Mouse (Mus musculus): ENCODE results near the gene Myl7. TPM values are rescaled to one million over a fixed set of nuclear protein-coding genes. Genes with fewer than 3 reads are reported as not detected.

Myl7 gene
- polyA plus RNA-seq, 1 experiment from 2014 or later, result 1.7 TPM

DNA sequence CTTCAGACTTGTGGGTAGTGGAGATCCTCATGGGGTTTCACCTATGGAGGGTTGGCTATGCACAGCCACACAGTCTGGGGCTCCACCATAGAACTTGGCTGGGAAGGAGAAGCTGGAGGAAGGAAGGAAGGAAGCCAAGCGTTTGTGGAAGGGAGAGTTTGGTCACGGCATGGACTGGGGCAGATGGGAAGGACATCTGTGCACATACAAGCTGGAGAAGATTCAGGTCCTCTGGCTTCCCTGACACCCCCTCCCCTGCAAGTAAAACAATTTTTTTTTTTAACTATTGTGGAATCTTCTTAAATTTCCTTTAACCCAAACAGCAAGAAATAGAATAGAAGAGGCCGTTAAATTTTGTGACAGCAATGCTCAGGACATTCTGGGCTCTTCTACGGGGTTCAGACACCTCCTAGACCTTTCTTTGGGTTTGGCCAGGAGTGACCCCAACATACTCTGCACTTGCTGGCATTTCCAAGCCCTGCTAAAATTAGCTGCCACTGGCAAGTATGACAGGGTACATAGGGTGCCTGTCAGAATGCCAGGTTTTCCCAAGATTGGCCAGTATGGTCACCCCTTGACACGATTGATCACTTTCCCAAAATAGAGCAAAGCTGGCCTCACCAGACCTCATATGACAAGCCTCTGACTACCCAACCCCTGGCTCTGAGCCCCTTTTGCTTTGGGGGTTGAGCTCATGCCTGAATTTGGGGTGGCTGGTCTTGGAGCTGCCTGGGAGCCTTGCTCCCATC, 17.0 kb upstream of the Myl7 start:
- Histone ChIP-seq H3K4me3 (no peak overlapping the region), H3K27ac (no peak overlapping the region), H3K4me1 (no peaks in the 10 kb centered on the region), H3K9me3 (replicated peaks) (no peaks in the 10 kb centered on the region), H3K4me2 (replicated peaks) (no peak overlapping the region), H3K9ac (no peak overlapping the region), H3K36me3 (no peaks in the 10 kb centered on the region), H3K27me3 (no peaks in the 10 kb centered on the region)
- WGBS, result 79% methylated on average over 5 of the region's 5 CpGs
- ATAC-seq (ENCODE audit: low FRiP score), result no peak

- WGBS, result 59% methylated on average over 5 of the region's 5 CpGs
- Histone ChIP-seq H3K9me3 (replicated peaks) (no peaks in the 10 kb centered on the region), H3K9ac (no peak overlapping the region), H3K4me3 (no peak overlapping the region), H3K4me2 (replicated peaks) (no peak overlapping the region), H3K27ac (no peak overlapping the region), H3K36me3 (no peaks in the 10 kb centered on the region), H3K27me3 (no peaks in the 10 kb centered on the region), H3K4me1 (no peaks in the 10 kb centered on the region)
- ATAC-seq (ENCODE audit: low FRiP score), result no peak
These were observed 16.4 kb upstream of the Myl7 start for GRCm38 (mm10) chr11:5914940-5915339.

DNA sequence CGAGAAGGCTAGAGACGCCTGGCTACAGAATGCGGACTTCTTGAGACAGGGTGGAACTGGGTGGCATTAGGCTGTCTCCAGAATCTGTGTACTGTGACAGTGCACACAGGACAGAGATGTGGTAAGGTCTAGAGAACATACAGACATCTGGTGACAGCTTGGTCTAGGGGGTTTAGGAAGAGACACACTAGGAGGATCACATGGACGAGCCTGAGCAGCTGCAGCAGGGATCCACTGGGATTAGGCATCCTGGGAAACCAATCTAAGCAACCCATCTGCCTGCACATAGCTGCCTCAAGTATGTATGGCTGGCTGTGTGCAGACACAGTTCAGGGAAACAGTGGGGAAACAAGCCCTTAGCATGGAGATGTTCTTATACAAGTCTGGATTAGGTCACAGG, 15.4 kb upstream of the Myl7 start:
- no peak for ATAC-seq (ENCODE audit: low FRiP score)
- Histone ChIP-seq H3K27ac (no peak overlapping the region), H3K36me3 (no peaks in the 10 kb centered on the region), H3K4me3 (no peak overlapping the region), H3K9me3 (replicated peaks) (no peaks in the 10 kb centered on the region), H3K4me2 (replicated peaks) (no peak overlapping the region), H3K4me1 (no peaks in the 10 kb centered on the region), H3K9ac (no peak overlapping the region), H3K27me3 (no peaks in the 10 kb centered on the region)
- WGBS, result 73% methylated on average over 4 of the region's 4 CpGs

DNA sequence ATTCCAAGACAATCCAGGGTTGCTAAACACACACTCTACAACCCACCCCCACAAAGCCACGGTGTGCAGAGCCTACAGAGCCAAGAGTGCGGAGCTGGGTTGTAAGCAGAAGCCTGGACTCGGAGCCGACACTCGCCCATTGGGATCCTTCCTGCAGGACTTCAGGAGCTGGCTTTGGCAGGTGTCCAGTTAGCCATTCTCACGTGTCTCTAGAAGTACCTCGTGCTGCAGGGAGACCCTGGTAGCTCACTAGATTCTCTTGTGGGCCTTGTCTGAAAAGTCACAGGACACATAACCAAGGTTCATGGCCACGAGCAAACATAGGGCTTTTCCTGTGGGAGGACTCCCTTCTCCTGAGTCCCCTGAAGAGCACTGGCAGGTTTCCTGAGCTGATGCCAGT, 14.7 kb upstream of the Myl7 start:
- WGBS, result 69% methylated on average over 8 of the region's 8 CpGs
- no peak overlapping the region for H3K4me3 ChIP-seq
- no peak overlapping the region for H3K4me2 ChIP-seq (replicated peaks)
- no peak overlapping the region for H3K9ac ChIP-seq
- ATAC-seq (ENCODE audit: low FRiP score), result no peak
- H3K27me3 ChIP-seq, result no peaks in the 10 kb centered on the region
- no peaks in the 10 kb centered on the region for H3K36me3 ChIP-seq
- no peak overlapping the region for H3K27ac ChIP-seq
- no peaks in the 10 kb centered on the region for H3K9me3 ChIP-seq (replicated peaks)
- H3K4me1 ChIP-seq, result no peaks in the 10 kb centered on the region

- Histone ChIP-seq H3K4me2 (replicated peaks) (no peak overlapping the region), H3K9ac (no peak overlapping the region), H3K27me3 (no peaks in the 10 kb centered on the region), H3K9me3 (replicated peaks) (no peaks in the 10 kb centered on the region), H3K27ac (no peak overlapping the region), H3K36me3 (no peaks in the 10 kb centered on the region), H3K4me1 (no peaks in the 10 kb centered on the region), H3K4me3 (no peak overlapping the region)
- no peak for ATAC-seq (ENCODE audit: low FRiP score)
- WGBS, result 39% methylated on average over 5 of the region's 5 CpGs
These were observed 14.1 kb upstream of the Myl7 start for GRCm38 (mm10) chr11:5912635-5913034.

GRCm38 (mm10) chr11:5908642-5909041, 10.1 kb upstream of the Myl7 start:
- Histone ChIP-seq H3K9me3 (replicated peaks) (no peaks in the 10 kb centered on the region), H3K27ac (no peak overlapping the region), H3K4me3 (no peak overlapping the region), H3K4me1 (no peaks in the 10 kb centered on the region), H3K4me2 (replicated peaks) (no peak overlapping the region), H3K9ac (no peak overlapping the region), H3K27me3 (no peaks in the 10 kb centered on the region), H3K36me3 (no peaks in the 10 kb centered on the region)
- WGBS, result 82% methylated on average over 4 of the region's 4 CpGs
- ATAC-seq (ENCODE audit: low FRiP score), result no peak

GRCm38 (mm10) chr11:5907096-5907495, 8.5 kb upstream of the Myl7 start:
- 36% methylated on average over 5 of the region's 5 CpGs for WGBS
- H3K27me3 ChIP-seq, result 0 out of 2 replicates have a peak, but pooled peaks cover 6% of the 10 kb centered on the region

DNA sequence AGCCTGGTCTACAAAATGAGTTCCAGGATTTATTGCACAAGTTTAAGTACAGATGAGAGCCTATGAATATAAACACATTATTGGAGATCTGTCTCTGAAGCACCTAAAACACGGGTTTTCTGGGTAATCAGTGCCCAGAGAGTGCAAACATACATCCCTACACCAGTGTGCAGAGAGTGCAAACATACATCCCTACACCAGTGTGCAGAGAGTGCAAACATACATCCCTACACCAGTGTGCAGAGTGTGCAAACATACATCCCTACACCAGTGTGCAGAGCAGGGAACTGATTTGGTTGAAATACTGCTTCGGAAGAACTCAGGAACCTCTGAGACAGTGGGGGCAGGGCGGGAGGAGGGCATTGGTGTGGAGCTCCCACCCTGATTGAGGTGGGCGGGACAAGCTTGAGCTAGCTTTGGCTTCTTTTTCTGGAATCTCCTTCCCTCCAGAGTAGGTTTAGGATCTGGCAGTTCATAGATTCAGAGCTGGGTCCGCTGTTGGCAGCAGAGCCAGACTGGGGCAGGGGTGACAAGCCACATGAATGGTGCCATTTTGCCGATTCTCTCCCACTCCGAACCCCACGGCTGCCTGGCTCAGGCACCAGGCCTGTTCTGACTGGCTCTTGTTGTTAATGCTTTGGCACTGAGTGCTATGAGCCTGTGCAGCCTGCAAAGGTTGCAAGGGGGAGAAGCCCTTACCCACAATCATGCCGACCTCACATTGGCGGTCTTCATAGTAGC, 7.4 kb upstream of the Myl7 start:
- Histone ChIP-seq H3K27me3 (0 out of 2 replicates have a peak, but pooled peaks cover 8% of the 10 kb centered on the region), H3K4me2 (replicated peaks) (no peak overlapping the region), H3K4me1 (peaks cover 23% of the 10 kb centered on the region), H3K36me3 (no peaks in the 10 kb centered on the region), H3K4me3 (no peak overlapping the region), H3K9me3 (replicated peaks) (no peaks in the 10 kb centered on the region), H3K27ac (no peak overlapping the region), H3K9ac (no peak overlapping the region)
- ATAC-seq (ENCODE audit: low FRiP score), result no peak
- WGBS, result 88% methylated on average over 10 of the region's 10 CpGs

More at GRCm38 (mm10) chr11:5907096-5907495, 8.5 kb upstream of the Myl7 start:
- H3K27ac ChIP-seq, result no peak overlapping the region
- H3K4me2 ChIP-seq (replicated peaks), result no peak overlapping the region
- H3K4me1 ChIP-seq, result peaks cover 12% of the 10 kb centered on the region
- H3K36me3 ChIP-seq, result no peaks in the 10 kb centered on the region
- H3K9me3 ChIP-seq (replicated peaks), result no peaks in the 10 kb centered on the region
- no peak for ATAC-seq (ENCODE audit: low FRiP score)
- no peak overlapping the region for H3K9ac ChIP-seq
- no peak overlapping the region for H3K4me3 ChIP-seq

GRCm38 (mm10) chr11:5904871-5905270, 6.3 kb upstream of the Myl7 start:
- H3K36me3 ChIP-seq, result no peaks in the 10 kb centered on the region
- no peak overlapping the region for H3K4me3 ChIP-seq
- no peak overlapping the region for H3K4me2 ChIP-seq (replicated peaks)
- no peaks in the 10 kb centered on the region for H3K9me3 ChIP-seq (replicated peaks)
- 90% methylated on average over 6 of the region's 6 CpGs for WGBS
- peaks cover 26% of the 10 kb centered on the region for H3K4me1 ChIP-seq
- no peak for ATAC-seq (ENCODE audit: low FRiP score)
- no peak overlapping the region for H3K9ac ChIP-seq
- H3K27me3 ChIP-seq, result 0 out of 2 replicates have a peak, but pooled peaks cover 8% of the 10 kb centered on the region
- H3K27ac ChIP-seq, result no peak overlapping the region

GRCm38 (mm10) chr11:5904357-5904756, 5.8 kb upstream of the Myl7 start:
- peaks cover 9% of the 10 kb centered on the region; the same call in 1 of the 2 replicates for H3K27me3 ChIP-seq
- H3K27ac ChIP-seq, result 0 out of 2 replicates have a peak overlapping the region, but pooled peaks have one; percentile 1
- no peak overlapping the region for H3K4me2 ChIP-seq (replicated peaks)
- no peaks in the 10 kb centered on the region for H3K9me3 ChIP-seq (replicated peaks)
- no peak overlapping the region for H3K9ac ChIP-seq
- WGBS, result 87% methylated on average over 19 of the region's 19 CpGs
- ATAC-seq (ENCODE audit: low FRiP score), result no peak
- no peak overlapping the region for H3K4me3 ChIP-seq
- peaks cover 26% of the 10 kb centered on the region for H3K4me1 ChIP-seq
- H3K36me3 ChIP-seq, result no peaks in the 10 kb centered on the region

DNA sequence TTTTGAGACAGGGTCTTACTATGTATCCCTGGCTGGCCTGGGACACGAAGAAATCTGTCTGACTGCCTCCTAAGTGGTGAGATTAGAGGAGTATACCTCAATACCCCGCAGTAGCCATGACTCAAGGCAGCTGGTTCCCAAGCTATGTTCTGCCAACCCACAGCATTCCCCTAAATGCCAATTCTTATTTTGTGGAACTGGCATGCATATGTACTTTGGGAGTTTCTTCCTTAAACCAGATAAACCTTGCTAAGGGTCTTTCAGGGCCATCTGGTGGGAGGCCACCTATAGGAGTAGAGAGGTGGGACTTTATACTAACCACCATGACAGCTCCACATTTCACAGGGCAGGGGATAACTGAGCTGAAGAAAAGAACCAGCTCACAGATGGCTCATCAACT, 5.3 kb upstream of the Myl7 start:
- H3K36me3 ChIP-seq, result no peaks in the 10 kb centered on the region
- no peaks in the 10 kb centered on the region for H3K9me3 ChIP-seq (replicated peaks)
- peaks cover 14% of the 10 kb centered on the region for H3K27me3 ChIP-seq
- no peak overlapping the region for H3K4me2 ChIP-seq (replicated peaks)
- no peak overlapping the region for H3K4me3 ChIP-seq
- 89% methylated on average over 2 of the region's 2 CpGs for WGBS
- ATAC-seq (ENCODE audit: low FRiP score), result no peak
- H3K4me1 ChIP-seq, result peaks cover 26% of the 10 kb centered on the region
- H3K9ac ChIP-seq, result no peak overlapping the region
- peak overlapping the region; percentile 40; the same call in 1 of the 2 replicates for H3K27ac ChIP-seq

GRCm38 (mm10) chr11:5902390-5902789, 3.8 kb upstream of the Myl7 start:
- Histone ChIP-seq H3K27me3 (peaks cover 25% of the 10 kb centered on the region), H3K4me3 (peak overlapping the region; percentile 38), H3K27ac (peak overlapping the region; percentile 75), H3K4me1 (peaks cover 32% of the 10 kb centered on the region), H3K36me3 (no peaks in the 10 kb centered on the region), H3K9me3 (replicated peaks) (no peaks in the 10 kb centered on the region), H3K4me2 (replicated peaks) (peak overlapping the region; percentile 73), H3K9ac (peak overlapping the region; percentile 58)
- 3% methylated on average over 6 of the region's 6 CpGs for WGBS
- ATAC-seq (ENCODE audit: low FRiP score), result peak; percentile 51; the same call in 1 of the 2 replicates

All from hindbrain, embryonic 12.5 days (tissue).